Mouse (Mus musculus) MEL (cell line): Measurements from ENCODE around the gene Msantd3.

Experiments
- CHD1 ChIP-seq: IDR thresholded peaks from 2 replicates; pipeline ENCODE4 v1.6.1; 2012; ENCODE audit warnings: low read depth, mild to moderate bottlenecking, inconsistent platforms, low read length, improper control_type of control experiment
- CHD2 ChIP-seq: IDR thresholded peaks from 2 replicates; pipeline ENCODE4 v1.6.1; 2011; ENCODE audit warnings: low read length, improper control_type of control experiment
- CTCF ChIP-seq, 3 experiments: IDR thresholded peaks in 2 of 3; conservative IDR thresholded peaks in 1 of 3; 2 replicates each; pipeline ENCODE4 v1.5.1; 2011 to 2012; ENCODE audit warnings: low read length in 3 of 3, low read depth in 2 of 3, mild to moderate bottlenecking in 2 of 3, improper control_type of control experiment in 1 of 3, inconsistent platforms in 1 of 3, mixed read lengths in 1 of 3, moderate library complexity in 1 of 3; ENCODE audit not compliant: control insufficient read depth in 1 of 3, insufficient read depth in 1 of 3, poor library complexity in 1 of 3, severe bottlenecking in 1 of 3
- E2F4 ChIP-seq: IDR thresholded peaks from 2 replicates; pipeline ENCODE4 v1.6.1; 2011; ENCODE audit warnings: low read depth, low read length, improper control_type of control experiment, borderline replicate concordance
- ELF1 ChIP-seq: IDR thresholded peaks from 2 replicates; pipeline ENCODE4 v1.6.1; 2014; ENCODE audit warnings: low read depth, mild to moderate bottlenecking, inconsistent platforms, low read length, improper control_type of control experiment, moderate library complexity
- GATA1 ChIP-seq: IDR thresholded peaks from 2 replicates; pipeline ENCODE4 v1.6.1; 2011; ENCODE audit warnings: low read depth, low read length, improper control_type of control experiment
- MAFK ChIP-seq: IDR thresholded peaks from 2 replicates; pipeline ENCODE4 v1.6.1; 2011; ENCODE audit warnings: low read depth, mild to moderate bottlenecking, low read length, improper control_type of control experiment, borderline replicate concordance
- MAZ ChIP-seq: IDR thresholded peaks from 2 replicates; pipeline ENCODE4 v1.6.1; 2012; ENCODE audit warnings: low read depth, mild to moderate bottlenecking, inconsistent platforms, low read length, improper control_type of control experiment
- MXI1 ChIP-seq: IDR thresholded peaks from 2 replicates; pipeline ENCODE4 v1.6.1; 2011; ENCODE audit warnings: mild to moderate bottlenecking, low read depth, low read length, improper control_type of control experiment
- POLR2A ChIP-seq, 2 experiments: IDR thresholded peaks; 2 replicates each; pipeline ENCODE4 v1.6.1; 2011 to 2012; ENCODE audit warnings: low read length in 2 of 2, mild to moderate bottlenecking in 2 of 2, control low read depth in 1 of 2, improper control_type of control experiment in 1 of 2, low read depth in 1 of 2, moderate library complexity in 1 of 2; ENCODE audit not compliant: control insufficient read depth in 1 of 2, insufficient read depth in 1 of 2, poor library complexity in 1 of 2
- SIN3A ChIP-seq: IDR thresholded peaks from 2 replicates; pipeline ENCODE4 v1.6.1; 2012; ENCODE audit warnings: low read length, improper control_type of control experiment, inconsistent platforms
- ZC3H11A ChIP-seq: IDR thresholded peaks from 2 replicates; pipeline ENCODE4 v1.6.1; 2012; ENCODE audit warnings: low read depth, mild to moderate bottlenecking, inconsistent platforms, low read length, improper control_type of control experiment

DNA sequence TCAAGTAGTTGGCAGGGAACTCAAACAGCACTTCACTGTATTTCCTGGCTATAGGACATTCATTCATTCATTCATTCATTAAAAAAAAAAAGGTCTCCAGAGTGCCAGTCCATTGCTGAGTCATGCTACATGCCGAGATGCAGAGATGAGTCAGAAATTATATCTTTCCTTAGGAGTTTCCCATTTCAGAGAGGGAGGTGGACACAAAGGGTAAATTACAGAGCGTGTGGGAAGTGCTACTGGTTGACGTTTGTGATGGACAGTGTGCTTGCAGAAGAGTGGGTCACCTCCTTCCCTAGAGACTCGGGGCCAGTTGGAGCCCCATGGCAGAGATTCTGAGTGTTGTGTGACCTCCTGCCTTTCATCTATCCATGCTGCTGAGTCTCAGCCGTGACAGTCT lies 2.6 kb downstream of the Msantd3 start:
- TF ChIP-seq POLR2A (IDR thresholded peaks at IDR 0.05; ENCODE audit: control insufficient read depth in 1 of 2, insufficient read depth in 1 of 2, low read depth in 1 of 2, low read length in 2 of 2, poor library complexity in 1 of 2) (no peak), MAFK (no peak), GATA1 (no peak), ZC3H11A (no peak), CTCF (IDR thresholded peaks at IDR 0.05 in 2 of 3, conservative IDR thresholded peaks at IDR 0.05 in 1 of 3; ENCODE audit: control insufficient read depth in 1 of 3, insufficient read depth in 1 of 3, low read depth in 2 of 3, low read length in 3 of 3, poor library complexity in 1 of 3, severe bottlenecking in 1 of 3) (no peak), CHD2 (no peak), ELF1 (no peak), CHD1 (no peak), MXI1 (no peak), SIN3A (no peak), MAZ (no peak), E2F4 (no peak)
